Mouse (Mus musculus) MEL (cell line): ENCODE measurements around the gene Tmem234. TPM values are rescaled to one million over a fixed set of nuclear protein-coding genes. Genes with fewer than 3 reads are reported as not detected.
A peak's percentile ranks its signal among the peaks of the same experiment; 100 is the strongest.

Experiments
- DNase-seq: peaks from one replicate; pipeline ENCODE4 v3.0.0; 2011; ENCODE audit warnings: low read depth, low spot score
- H3K27ac ChIP-seq: 2 replicates; pipeline ENCODE4 v1.5.1; 2012; ENCODE audit warnings: low read depth, mild to moderate bottlenecking, control low read depth, low read length, moderate library complexity; ENCODE audit not compliant: control insufficient read depth
- H3K27me3 ChIP-seq, 2 experiments: fragments of 150-350 bp in 1 of 2; sonication (generic) in 1 of 2; 2 replicates each; pipeline ENCODE4 v1.6.1; 2012; ENCODE audit warnings: low read length in 2 of 2, mild to moderate bottlenecking in 2 of 2, improper control_type of control experiment in 1 of 2, moderate library complexity in 1 of 2; ENCODE audit not compliant: insufficient read depth in 2 of 2, control insufficient read depth in 1 of 2
- H3K36me3 ChIP-seq, 2 experiments: 2 replicates each; pipeline ENCODE4 v1.6.1; 2012 to 2014; ENCODE audit warnings: low read length in 2 of 2, improper control_type of control experiment in 1 of 2, inconsistent platforms in 1 of 2, mild to moderate bottlenecking in 1 of 2; ENCODE audit not compliant: insufficient read depth in 2 of 2, control insufficient read depth in 1 of 2
- H3K4me1 ChIP-seq, 2 experiments: fragments of 150-350 bp in 1 of 2; sonication (generic) in 1 of 2; 2 replicates each; pipeline ENCODE4 v1.6.1; 2012; ENCODE audit warnings: low read length in 2 of 2, improper control_type of control experiment in 1 of 2, mild to moderate bottlenecking in 1 of 2; ENCODE audit not compliant: insufficient read depth in 2 of 2, control insufficient read depth in 1 of 2
- H3K4me3 ChIP-seq, 2 experiments: fragments of 150-350 bp in 1 of 2; sonication (generic) in 1 of 2; 2 replicates each; pipeline ENCODE4 v1.5.1; 2012; ENCODE audit warnings: low read depth in 2 of 2, low read length in 2 of 2, mild to moderate bottlenecking in 2 of 2, moderate library complexity in 2 of 2, control low read depth in 1 of 2, improper control_type of control experiment in 1 of 2; ENCODE audit not compliant: control insufficient read depth in 1 of 2, insufficient read depth in 1 of 2
- H3K79me2 ChIP-seq: 2 replicates; pipeline ENCODE4 v1.6.1; 2012; ENCODE audit warnings: mild to moderate bottlenecking, low read length, moderate library complexity; ENCODE audit not compliant: control insufficient read depth, poor library complexity, insufficient read depth
- H3K9ac ChIP-seq: 2 replicates; pipeline ENCODE4 v1.6.1; 2012; ENCODE audit warnings: low read depth, mild to moderate bottlenecking, control low read depth, low read length, moderate library complexity; ENCODE audit not compliant: control insufficient read depth, poor library complexity, severe bottlenecking
- H3K9me3 ChIP-seq: fragments of 150-350 bp; sonication (generic); replicated peaks from 2 replicates; pipeline ENCODE4 v1.6.1; 2012; ENCODE audit warnings: mild to moderate bottlenecking, low read length, improper control_type of control experiment, moderate library complexity; ENCODE audit not compliant: insufficient read depth
- CHD1 ChIP-seq: IDR thresholded peaks from 2 replicates; pipeline ENCODE4 v1.6.1; 2012; ENCODE audit warnings: low read depth, mild to moderate bottlenecking, inconsistent platforms, low read length, improper control_type of control experiment
- CHD2 ChIP-seq: IDR thresholded peaks from 2 replicates; pipeline ENCODE4 v1.6.1; 2011; ENCODE audit warnings: low read length, improper control_type of control experiment
- CTCF ChIP-seq, 3 experiments: IDR thresholded peaks in 2 of 3; conservative IDR thresholded peaks in 1 of 3; 2 replicates each; pipeline ENCODE4 v1.5.1; 2011 to 2012; ENCODE audit warnings: low read length in 3 of 3, low read depth in 2 of 3, mild to moderate bottlenecking in 2 of 3, improper control_type of control experiment in 1 of 3, inconsistent platforms in 1 of 3, mixed read lengths in 1 of 3, moderate library complexity in 1 of 3; ENCODE audit not compliant: control insufficient read depth in 1 of 3, insufficient read depth in 1 of 3, poor library complexity in 1 of 3, severe bottlenecking in 1 of 3
- E2F4 ChIP-seq: IDR thresholded peaks from 2 replicates; pipeline ENCODE4 v1.6.1; 2011; ENCODE audit warnings: low read depth, low read length, improper control_type of control experiment, borderline replicate concordance
- ELF1 ChIP-seq: IDR thresholded peaks from 2 replicates; pipeline ENCODE4 v1.6.1; 2014; ENCODE audit warnings: low read depth, mild to moderate bottlenecking, inconsistent platforms, low read length, improper control_type of control experiment, moderate library complexity
- GATA1 ChIP-seq: IDR thresholded peaks from 2 replicates; pipeline ENCODE4 v1.6.1; 2011; ENCODE audit warnings: low read depth, low read length, improper control_type of control experiment
- JUND ChIP-seq: IDR thresholded peaks from 2 replicates; pipeline ENCODE4 v1.6.1; 2011; ENCODE audit warnings: low read depth, mild to moderate bottlenecking, improper control_type of control experiment, low read length
- KAT2A ChIP-seq: conservative IDR thresholded peaks from 2 replicates; pipeline ENCODE4 v1.6.1; 2012; ENCODE audit warnings: low read depth, low read length, improper control_type of control experiment, inconsistent platforms
- MXI1 ChIP-seq: IDR thresholded peaks from 2 replicates; pipeline ENCODE4 v1.6.1; 2011; ENCODE audit warnings: mild to moderate bottlenecking, low read depth, low read length, improper control_type of control experiment
- MYB ChIP-seq: IDR thresholded peaks from 2 replicates; pipeline ENCODE4 v1.6.1; 2011; ENCODE audit warnings: mild to moderate bottlenecking, low read depth, low read length, improper control_type of control experiment
- MYC ChIP-seq: IDR thresholded peaks from 2 replicates; pipeline ENCODE4 v1.6.1; 2011; ENCODE audit warnings: low read depth, mild to moderate bottlenecking, low read length, improper control_type of control experiment, moderate library complexity
- NELFE ChIP-seq: IDR thresholded peaks from 2 replicates; pipeline ENCODE4 v1.6.1; 2011; ENCODE audit warnings: low read depth, low read length, improper control_type of control experiment
- NRF1 ChIP-seq: IDR thresholded peaks from 2 replicates; pipeline ENCODE4 v1.6.1; 2014; ENCODE audit warnings: low read depth, mild to moderate bottlenecking, inconsistent platforms, low read length, improper control_type of control experiment, moderate library complexity; ENCODE audit not compliant: poor library complexity, insufficient read depth, severe bottlenecking
- POLR2A ChIP-seq, 2 experiments: IDR thresholded peaks; 2 replicates each; pipeline ENCODE4 v1.6.1; 2011 to 2012; ENCODE audit warnings: low read length in 2 of 2, mild to moderate bottlenecking in 2 of 2, control low read depth in 1 of 2, improper control_type of control experiment in 1 of 2, low read depth in 1 of 2, moderate library complexity in 1 of 2; ENCODE audit not compliant: control insufficient read depth in 1 of 2, insufficient read depth in 1 of 2, poor library complexity in 1 of 2
- POLR2AphosphoS2 ChIP-seq: IDR thresholded peaks from 2 replicates; pipeline ENCODE4 v1.6.1; 2011; ENCODE audit warnings: low read length, improper control_type of control experiment
- RAD21 ChIP-seq: IDR thresholded peaks from 2 replicates; pipeline ENCODE4 v1.6.1; 2011; ENCODE audit warnings: mild to moderate bottlenecking, low read depth, low read length, improper control_type of control experiment
- SIN3A ChIP-seq: IDR thresholded peaks from 2 replicates; pipeline ENCODE4 v1.6.1; 2012; ENCODE audit warnings: low read length, improper control_type of control experiment, inconsistent platforms
- SMC3 ChIP-seq: IDR thresholded peaks from 2 replicates; pipeline ENCODE4 v1.6.1; 2011; ENCODE audit warnings: low read depth, low read length, improper control_type of control experiment
- TAL1 ChIP-seq: IDR thresholded peaks from 2 replicates; pipeline ENCODE4 v1.6.1; 2012; ENCODE audit warnings: mild to moderate bottlenecking, inconsistent platforms, low read length, moderate library complexity, mixed read lengths
- TBP ChIP-seq: IDR thresholded peaks from 2 replicates; pipeline ENCODE4 v1.8.0; 2011; ENCODE audit warnings: low read depth, low read length, improper control_type of control experiment
- TCF12 ChIP-seq: IDR thresholded peaks from 2 replicates; pipeline ENCODE4 v1.6.1; 2014; ENCODE audit warnings: low read depth, mild to moderate bottlenecking, inconsistent platforms, low read length, improper control_type of control experiment, moderate library complexity
- USF1 ChIP-seq: IDR thresholded peaks from 2 replicates; pipeline ENCODE4 v1.6.1; 2014; ENCODE audit warnings: low read depth, mild to moderate bottlenecking, inconsistent platforms, low read length, improper control_type of control experiment, moderate library complexity
- ZC3H11A ChIP-seq: IDR thresholded peaks from 2 replicates; pipeline ENCODE4 v1.6.1; 2012; ENCODE audit warnings: low read depth, mild to moderate bottlenecking, inconsistent platforms, low read length, improper control_type of control experiment
- ZKSCAN1 ChIP-seq: IDR thresholded peaks from 2 replicates; pipeline ENCODE4 v1.6.1; 2012; ENCODE audit warnings: low read depth, mild to moderate bottlenecking, inconsistent platforms, low read length, improper control_type of control experiment, moderate library complexity
- ZMIZ1 ChIP-seq: IDR thresholded peaks from 2 replicates; pipeline ENCODE4 v1.6.1; 2012; ENCODE audit warnings: low read depth, mild to moderate bottlenecking, inconsistent platforms, low read length, improper control_type of control experiment, moderate library complexity
- ZNF384 ChIP-seq: IDR thresholded peaks from 2 replicates; pipeline ENCODE4 v1.6.1; 2012; ENCODE audit warnings: low read depth, mild to moderate bottlenecking, inconsistent platforms, low read length, improper control_type of control experiment
- polyA plus RNA-seq, 2 experiments: library from polyadenylated mRNA; stranded (reverse) in 1 of 2; unstranded in 1 of 2; fragments of >175 nt in 1 of 2; fragments of >200 nt in 1 of 2; gene quantifications; 2 replicates each; pipeline versions ENCODE4 v1.2.1 to v1.2.4; 2012; ENCODE audit warnings: low replicate concordance in 2 of 2, low read depth in 1 of 2; ENCODE audit not compliant: insufficient read length in 2 of 2, insufficient read depth in 1 of 2, missing spikeins in 1 of 2
- total RNA-seq: library from RNA; depleted of rRNA; stranded (reverse); fragments of 300-350 nt; gene quantifications from 2 replicates; pipeline ENCODE4 v1.2.3, GENCODE M21; 2012

The Tmem234 gene
- total and polyA plus RNA-seq, 3 experiments = 148 to 220 TPM; not detected in 1

DNA sequence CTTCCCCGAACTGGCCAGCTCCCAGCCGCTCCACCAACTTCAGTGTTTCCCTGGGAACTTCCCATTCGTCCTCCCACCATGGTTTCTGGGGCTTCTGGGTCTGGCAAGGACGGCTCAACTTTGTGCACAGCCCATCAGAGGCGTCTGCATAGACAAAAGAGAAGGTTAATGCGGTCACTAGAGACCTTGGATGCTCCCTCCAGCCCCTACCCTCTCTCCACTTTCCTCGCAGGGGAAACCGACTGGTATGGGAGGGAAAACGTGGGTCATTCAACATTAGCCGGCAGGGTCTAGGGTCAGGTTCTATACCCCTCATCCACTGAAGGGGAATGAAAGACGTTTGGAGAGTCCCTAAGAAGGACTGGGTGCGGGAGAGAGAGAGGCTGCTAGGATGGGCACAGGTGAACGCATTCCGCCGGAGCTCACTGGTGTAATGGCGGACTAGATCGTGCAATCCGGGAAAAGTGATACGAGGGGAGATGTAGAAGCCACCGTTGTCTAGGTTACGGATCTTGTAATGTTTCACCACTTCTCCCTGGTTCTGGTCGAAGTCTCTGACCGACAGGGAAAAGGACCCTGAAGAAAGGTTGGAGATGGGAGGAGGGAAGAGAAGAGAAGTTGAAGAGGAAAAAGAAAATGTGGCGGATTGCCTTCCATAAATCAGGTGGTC, 44.5 kb upstream of the Tmem234 start (continued):
- TF ChIP-seq CTCF (IDR thresholded peaks at IDR 0.05 in 2 of 3, conservative IDR thresholded peaks at IDR 0.05 in 1 of 3; ENCODE audit: control insufficient read depth in 1 of 3, insufficient read depth in 1 of 3, low read depth in 2 of 3, low read length in 3 of 3, poor library complexity in 1 of 3, severe bottlenecking in 1 of 3) (no peak), ZNF384 (no peak), NELFE (0 out of 2 replicates have a peak, but pooled peaks have one; percentile 27), ZMIZ1 (0 out of 2 replicates have a peak, but pooled peaks have one; percentile 48), MYC (no peak), KAT2A (no peak), TBP (0 out of 2 replicates have a peak, but pooled peaks have one; percentile 4), SMC3 (no peak), CHD1 (0 out of 2 replicates have a peak, but pooled peaks have one; percentile 60), GATA1 (no peak), MXI1 (0 out of 2 replicates have a peak, but pooled peaks have one; percentile 27), CHD2 (no peak), MYB (no peak), ZKSCAN1 (no peak), JUND (no peak), ELF1 (no peak), E2F4 (no peak), POLR2AphosphoS2 (0 out of 2 replicates have a peak, but pooled peaks have one; percentile 20), ZC3H11A (no peak), USF1 (peak; percentile 28; the same call in 1 of the 2 replicates), NRF1 (no peak), RAD21 (no peak)

GRCm38 (mm10) chr4:129556532-129557223, 43.8 kb upstream of the Tmem234 start:
- DNase-seq = peak; percentile 92
- peaks cover 0 to 15% of the 10 kb centered on the region in 2 experiments; a peak in 2 of 4 replicates for H3K4me1 ChIP-seq

More at GRCm38 (mm10) chr4:129556532-129557223, 43.8 kb upstream of the Tmem234 start:
- Histone ChIP-seq H3K36me3 (peaks cover 0 to 2% of the 10 kb centered on the region in 2 experiments; a peak in 2 of 4 replicates), H3K79me2 (peaks cover 1% of the 10 kb centered on the region; the same call in 1 of the 2 replicates), H3K27me3 (no peaks in the 10 kb centered on the region)
- TF ChIP-seq TBP = 0 out of 2 replicates have a peak, but pooled peaks have one; percentile 24
- TF ChIP-seq SIN3A = peak; percentile 15; the same call in 1 of the 2 replicates
- TF ChIP-seq TCF12 = 0 out of 2 replicates have a peak, but pooled peaks have one; percentile 3
- TF ChIP-seq MXI1 = 0 out of 2 replicates have a peak, but pooled peaks have one; percentile 18
- TF ChIP-seq NELFE = peak; percentile 49; the same call in 1 of the 2 replicates
- TF ChIP-seq TAL1 = no peak
- TF ChIP-seq ZC3H11A = no peak
- TF ChIP-seq POLR2A (IDR thresholded peaks at IDR 0.05; ENCODE audit: control insufficient read depth in 1 of 2, insufficient read depth in 1 of 2, low read depth in 1 of 2, low read length in 2 of 2, poor library complexity in 1 of 2) = peak; percentile 40 to 72; a peak in 1 of 4 replicates
- TF ChIP-seq, all 39 proteins: peak for 6
- H3K4me3 ChIP-seq = peak overlapping the region; percentile 71 to 89
- no peaks in the 10 kb centered on the region for H3K9me3 ChIP-seq
- no peak overlapping the region for H3K27ac ChIP-seq
- peak overlapping the region; percentile 73 for H3K9ac ChIP-seq
